Mouse (Mus musculus) forebrain, postnatal 0 days (tissue): ENCODE data around the gene Cfap157. TPM values are rescaled to one million over a fixed set of nuclear protein-coding genes. Genes with fewer than 3 reads are reported as not detected.
A peak's percentile ranks its signal among the peaks of the same experiment; 100 is the strongest.

ENCODE experiments used
- ATAC-seq: fragments of 200-750 bp; cut with Nextera tagmentation; 2 replicates; pipeline ENCODE4 v1.8.0; 2017; ENCODE audit warnings: mild to moderate bottlenecking, moderate library complexity
- DNase-seq: peaks from one replicate; pipeline ENCODE4 v3.0.0-alpha.2; 2015
- H3K27ac ChIP-seq: fragments of 300-500 bp; sonication (generic); 2 replicates; pipeline ENCODE4 v1.5.1; 2014; ENCODE audit warnings: low read depth, mild to moderate bottlenecking, antibody characterized with exemption, low read length, moderate library complexity, mixed read lengths
- H3K27me3 ChIP-seq: fragments of 300-500 bp; sonication (generic); 2 replicates; pipeline ENCODE4 v1.6.1; 2014; ENCODE audit warnings: mild to moderate bottlenecking, low read length, mixed read lengths; ENCODE audit not compliant: insufficient read depth
- H3K36me3 ChIP-seq: fragments of 300-500 bp; sonication (generic); 2 replicates; pipeline ENCODE4 v1.6.1; 2014; ENCODE audit warnings: mild to moderate bottlenecking, moderate library complexity; ENCODE audit not compliant: insufficient read depth
- H3K4me1 ChIP-seq: fragments of 300-500 bp; sonication (generic); 2 replicates; pipeline ENCODE4 v1.6.1; 2014; ENCODE audit warnings: antibody characterized with exemption; ENCODE audit not compliant: insufficient read depth
- H3K4me2 ChIP-seq: fragments of 300-500 bp; sonication (generic); 2 replicates; pipeline ENCODE4 v1.6.1; 2014; ENCODE audit warnings: low read depth, mild to moderate bottlenecking, moderate library complexity
- H3K4me3 ChIP-seq: fragments of 300-500 bp; sonication (generic); 2 replicates; pipeline ENCODE4 v1.5.1; 2014; ENCODE audit warnings: low read depth, low read length, mixed read lengths
- H3K9ac ChIP-seq: fragments of 300-500 bp; sonication (generic); 2 replicates; pipeline ENCODE4 v1.6.1; 2014; ENCODE audit warnings: mild to moderate bottlenecking
- H3K9me3 ChIP-seq: fragments of 300-500 bp; sonication (generic); 2 replicates; pipeline ENCODE4 v1.6.1; 2016; ENCODE audit warnings: low read length
- CTCF ChIP-seq: sonication (generic); IDR thresholded peaks from 2 replicates; pipeline ENCODE4 v1.5.1; 2016; ENCODE audit warnings: antibody characterized with exemption, control low read depth, low read depth
- WGBS: fragments of 180-500 bp; shearing (Covaris S2); extraction: QIAGEN DNeasy Blood & Tissue Kit; methylation state at CpG from one replicate; pipeline ENCODE4 v1.1.7; 2014; 5-methylcytosine and 5-hydroxymethylcytosine counted together
- polyA plus RNA-seq: library from polyadenylated mRNA; unstranded; fragments of >200 nt; fragmentation: Nextera tagmentation; extraction: Ambion mirVana; gene quantifications from 2 replicates; pipeline ENCODE4 v1.2.1, GENCODE M21; 2015
- total RNA-seq: library from RNA; depleted of rRNA; stranded (reverse); fragments of >200 nt; gene quantifications from 2 replicates; pipeline ENCODE4 v1.2.3, GENCODE M21; 2014

The Cfap157 gene
- total and polyA plus RNA-seq, 2 experiments from 2014 or later, result 1.0 to 2.8 TPM

DNA sequence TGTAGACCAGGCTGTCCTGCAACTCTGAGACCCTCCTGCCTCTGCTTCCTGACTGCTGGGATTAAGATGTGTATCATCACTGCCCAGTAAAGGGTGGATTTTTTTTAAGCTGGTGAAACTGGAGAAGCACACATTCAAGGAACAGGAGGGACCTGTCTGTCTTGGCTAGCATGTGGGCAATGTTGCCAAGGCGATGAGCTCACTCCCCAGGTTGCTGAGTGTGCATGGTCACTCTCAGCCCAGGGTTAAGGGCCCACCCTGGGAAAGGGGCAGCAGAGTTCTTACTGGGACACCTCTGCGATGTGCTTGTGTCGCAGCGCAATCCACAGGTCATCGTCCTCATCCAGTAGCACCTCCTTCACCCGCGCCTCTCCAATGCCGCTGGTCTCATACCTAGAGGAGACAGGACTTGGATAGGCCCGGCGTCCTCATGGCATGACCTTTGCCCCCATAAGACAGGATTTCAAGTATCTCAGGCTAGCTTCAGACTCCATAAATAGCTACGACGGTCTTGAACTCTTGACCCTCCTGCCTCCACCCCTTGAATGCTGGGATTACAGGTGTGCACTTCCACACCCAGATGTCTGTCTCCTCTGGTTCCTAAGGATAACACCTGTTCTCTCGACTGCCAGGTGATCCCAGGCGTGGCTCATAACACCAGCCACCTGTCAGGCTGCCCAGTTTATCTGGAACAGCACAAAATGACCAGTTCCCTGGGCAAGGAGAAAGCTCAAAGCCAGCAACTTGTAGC is 24.8 kb upstream of the Cfap157 start:
- WGBS, result 96% methylated on average over 14 of the region's 14 CpGs
- Histone ChIP-seq H3K4me3 (no peak overlapping the region), H3K27me3 (no peaks in the 10 kb centered on the region), H3K36me3 (peaks cover 77% of the 10 kb centered on the region), H3K4me2 (no peak overlapping the region), H3K27ac (no peak overlapping the region), H3K9me3 (no peaks in the 10 kb centered on the region), H3K4me1 (no peaks in the 10 kb centered on the region), H3K9ac (no peak overlapping the region)
- ATAC-seq (no peak), DNase-seq (no peak)
- no peak for TF ChIP-seq CTCF

- H3K27ac ChIP-seq, result no peak overlapping the region
- H3K9me3 ChIP-seq, result no peaks in the 10 kb centered on the region
- H3K36me3 ChIP-seq, result peaks cover 97% of the 10 kb centered on the region
- no peak overlapping the region for H3K4me2 ChIP-seq
- no peak for TF ChIP-seq CTCF
- H3K27me3 ChIP-seq, result no peaks in the 10 kb centered on the region
- no peaks in the 10 kb centered on the region for H3K4me1 ChIP-seq
- no peak for ATAC-seq
- no peak for DNase-seq
- WGBS, result 81% methylated on average over 10 of the region's 10 CpGs
- no peak overlapping the region for H3K9ac ChIP-seq
- no peak overlapping the region for H3K4me3 ChIP-seq
Measured at GRCm38 (mm10) chr2:32798251-32798962, 14.2 kb upstream of the Cfap157 start.

DNA sequence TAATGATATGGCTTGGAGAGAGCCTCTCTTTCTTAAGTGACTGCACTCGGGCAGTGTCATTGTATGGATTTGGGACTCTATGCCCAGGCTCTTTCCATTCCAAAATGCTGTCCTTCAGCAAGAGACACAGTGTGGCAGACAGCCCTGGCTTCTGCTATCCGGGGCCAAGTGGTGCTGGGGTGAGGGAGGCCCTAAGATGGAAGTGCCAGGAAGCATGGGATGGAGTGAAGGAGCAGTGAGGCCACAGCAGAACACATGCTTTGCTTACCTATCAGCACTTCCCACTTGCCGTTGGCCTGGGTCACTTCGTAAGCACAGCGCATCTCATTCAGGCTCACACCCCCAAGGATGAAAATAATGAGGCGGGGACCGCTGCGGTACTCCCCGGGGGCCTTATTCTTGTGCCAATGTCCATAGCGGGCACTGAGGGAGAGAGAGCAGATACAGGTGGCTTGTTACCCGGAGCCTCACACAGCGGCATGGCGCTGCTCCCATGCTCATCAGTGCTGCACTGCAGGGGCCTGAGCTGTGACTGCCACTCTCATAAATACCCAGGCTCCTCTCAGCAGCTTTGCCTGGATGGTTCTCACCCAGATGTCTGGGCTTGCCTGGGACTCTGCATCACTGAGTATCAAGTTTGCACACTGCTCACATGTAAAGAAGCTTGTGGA is 11.7 kb upstream of the Cfap157 start:
- Histone ChIP-seq H3K4me3 (no peak overlapping the region), H3K36me3 (peaks cover 87% of the 10 kb centered on the region), H3K27me3 (no peaks in the 10 kb centered on the region), H3K9ac (no peak overlapping the region), H3K4me2 (no peak overlapping the region), H3K4me1 (no peaks in the 10 kb centered on the region), H3K27ac (no peak overlapping the region), H3K9me3 (no peaks in the 10 kb centered on the region)
- no peak for ATAC-seq
- no peak for TF ChIP-seq CTCF
- WGBS, result 82% methylated on average over 13 of the region's 13 CpGs
- DNase-seq, result no peak

GRCm38 (mm10) chr2:32791297-32791696 is 7.1 kb upstream of the Cfap157 start:
- Histone ChIP-seq H3K36me3 (peaks cover 62% of the 10 kb centered on the region), H3K9me3 (no peaks in the 10 kb centered on the region), H3K4me1 (no peaks in the 10 kb centered on the region), H3K27ac (no peak overlapping the region), H3K4me2 (no peak overlapping the region), H3K27me3 (no peaks in the 10 kb centered on the region), H3K4me3 (no peak overlapping the region), H3K9ac (no peak overlapping the region)
- ATAC-seq (no peak), DNase-seq (no peak)
- 54% methylated on average over 6 of the region's 6 CpGs for WGBS
- TF ChIP-seq CTCF, result no peak

- DNase-seq (no peak), ATAC-seq (no peak)
- TF ChIP-seq CTCF, result no peak
- Histone ChIP-seq H3K9ac (no peak overlapping the region), H3K27me3 (no peaks in the 10 kb centered on the region), H3K27ac (no peak overlapping the region), H3K4me1 (no peaks in the 10 kb centered on the region), H3K4me3 (no peak overlapping the region), H3K9me3 (no peaks in the 10 kb centered on the region), H3K4me2 (no peak overlapping the region), H3K36me3 (peaks cover 35% of the 10 kb centered on the region)
- WGBS, result 64% methylated on average over 2 of the region's 2 CpGs
Measured at GRCm38 (mm10) chr2:32788581-32788980, 4.4 kb upstream of the Cfap157 start.

DNA sequence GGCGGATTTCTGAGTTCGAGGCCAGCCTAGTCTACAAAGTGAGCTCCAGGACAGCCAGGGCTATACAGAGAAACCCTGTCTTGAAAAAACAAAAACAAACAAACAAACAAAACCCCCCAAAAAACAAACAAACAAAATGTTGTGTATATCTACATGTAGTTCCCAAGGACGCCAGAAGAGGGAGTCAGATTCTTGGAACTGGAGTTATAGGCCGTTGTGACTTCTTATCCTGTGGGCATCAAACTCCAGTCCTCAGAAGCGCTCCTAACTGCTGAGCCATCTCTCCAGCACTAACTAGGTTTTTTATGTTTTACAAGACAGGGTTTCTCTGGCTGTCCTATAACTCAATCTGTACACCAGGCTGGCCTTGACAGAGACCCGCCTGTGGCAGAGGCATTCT is 2.9 kb upstream of the Cfap157 start:
- Histone ChIP-seq H3K4me1 (no peaks in the 10 kb centered on the region), H3K27ac (no peak overlapping the region), H3K27me3 (no peaks in the 10 kb centered on the region), H3K9ac (no peak overlapping the region), H3K36me3 (peaks cover 24% of the 10 kb centered on the region), H3K9me3 (no peaks in the 10 kb centered on the region), H3K4me3 (no peak overlapping the region), H3K4me2 (no peak overlapping the region)
- DNase-seq (peak; percentile 42), ATAC-seq (no peak)
- 56% methylated on average over 6 of the region's 6 CpGs for WGBS
- TF ChIP-seq CTCF, result peak; percentile 60

DNA sequence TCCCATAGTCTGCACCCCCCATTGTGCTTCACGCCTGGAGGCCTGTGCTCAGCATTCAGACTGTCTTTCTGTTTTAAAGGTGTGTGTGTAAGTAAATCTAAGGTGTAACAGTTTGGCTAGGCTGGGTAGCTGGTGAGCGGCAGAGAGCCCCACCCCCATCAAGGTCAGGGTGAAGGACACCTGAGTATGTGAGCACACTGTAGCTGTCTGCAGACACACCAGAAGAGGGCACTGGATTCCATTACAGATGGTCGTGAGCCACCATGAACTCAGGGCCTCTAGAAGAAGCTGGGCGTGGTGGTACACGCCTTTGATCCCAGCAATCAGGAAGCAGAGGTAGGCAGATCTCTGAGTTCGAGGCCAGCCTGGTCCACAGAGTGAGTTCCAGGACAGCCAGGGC is 2.5 kb downstream of the Cfap157 start:
- Histone ChIP-seq H3K4me2 (no peak overlapping the region), H3K27ac (no peak overlapping the region), H3K27me3 (no peaks in the 10 kb centered on the region), H3K36me3 (no peaks in the 10 kb centered on the region), H3K4me1 (no peaks in the 10 kb centered on the region), H3K9ac (no peak overlapping the region), H3K9me3 (no peaks in the 10 kb centered on the region), H3K4me3 (no peak overlapping the region)
- 80% methylated on average over 6 of the region's 6 CpGs for WGBS
- DNase-seq (no peak), ATAC-seq (no peak)
- TF ChIP-seq CTCF, result no peak
